Mouse (Mus musculus): ENCODE measurements around the gene Gpbp1. TPM values are rescaled to one million over a fixed set of nuclear protein-coding genes. Genes with fewer than 3 reads are reported as not detected.

Gpbp1 gene
- polyA plus RNA-seq, 1 experiment from 2014 or later: 69.8 TPM

GRCm38 (mm10) chr13:111470562-111471237 is 19.2 kb downstream of the Gpbp1 start:
- H3K36me3 ChIP-seq (ENCODE audit: insufficient read depth, low read length): peaks cover 3% of the 10 kb centered on the region; the same call in 1 of the 2 replicates

GRCm38 (mm10) chr13:111467350-111467749 is 22.6 kb downstream of the Gpbp1 start:
- Histone ChIP-seq H3K4me1 (replicated peaks; ENCODE audit: insufficient read depth, low read length) (no peaks in the 10 kb centered on the region), H3K4me2 (ENCODE audit: low read length) (no peak overlapping the region), H3K9me3 (replicated peaks; ENCODE audit: low read length) (no peaks in the 10 kb centered on the region), H3K36me3 (ENCODE audit: insufficient read depth, low read length) (peaks cover 9% of the 10 kb centered on the region; the same call in 1 of the 2 replicates), H3K27me3 (ENCODE audit: insufficient read depth, low read length) (no peaks in the 10 kb centered on the region), H3K9ac (ENCODE audit: low read depth, low read length) (no peak overlapping the region), H3K4me3 (replicated peaks; ENCODE audit: low read depth, low read length) (no peak overlapping the region), H3K27ac (no peak overlapping the region)
- TF ChIP-seq CTCF (IDR thresholded peaks at IDR 0.05; ENCODE audit: low read depth): no peak
- ATAC-seq (replicated peaks; ENCODE audit: low FRiP score, low read depth): no peak
- DNase-seq (ENCODE audit: low spot score): no peak
- 91% methylated on average over 3 of the region's 3 CpGs for WGBS

More at GRCm38 (mm10) chr13:111470562-111471237, 19.2 kb downstream of the Gpbp1 start:
- Histone ChIP-seq H3K4me1 (replicated peaks; ENCODE audit: insufficient read depth, low read length) (peaks cover 5% of the 10 kb centered on the region; the same call in 1 of the 2 replicates), H3K27ac (no peak overlapping the region), H3K9me3 (replicated peaks; ENCODE audit: low read length) (no peaks in the 10 kb centered on the region), H3K4me3 (replicated peaks; ENCODE audit: low read depth, low read length) (no peak overlapping the region), H3K27me3 (ENCODE audit: insufficient read depth, low read length) (no peaks in the 10 kb centered on the region), H3K4me2 (ENCODE audit: low read length) (no peak overlapping the region), H3K9ac (ENCODE audit: low read depth, low read length) (no peak overlapping the region)
- WGBS: 86% methylated on average over 3 of the region's 3 CpGs
- no peak for TF ChIP-seq CTCF (IDR thresholded peaks at IDR 0.05; ENCODE audit: low read depth)
- no peak for DNase-seq (ENCODE audit: low spot score)
- no peak for ATAC-seq (replicated peaks; ENCODE audit: low FRiP score, low read depth)

GRCm38 (mm10) chr13:111461424-111461823 is 28.5 kb downstream of the Gpbp1 start:
- Histone ChIP-seq H3K4me2 (ENCODE audit: low read length) (no peak overlapping the region), H3K27me3 (ENCODE audit: insufficient read depth, low read length) (no peaks in the 10 kb centered on the region), H3K36me3 (ENCODE audit: insufficient read depth, low read length) (peaks cover 6% of the 10 kb centered on the region; the same call in 1 of the 2 replicates), H3K4me1 (replicated peaks; ENCODE audit: insufficient read depth, low read length) (no peaks in the 10 kb centered on the region), H3K4me3 (replicated peaks; ENCODE audit: low read depth, low read length) (no peak overlapping the region), H3K9me3 (replicated peaks; ENCODE audit: low read length) (no peaks in the 10 kb centered on the region), H3K27ac (no peak overlapping the region), H3K9ac (ENCODE audit: low read depth, low read length) (no peak overlapping the region)
- DNase-seq (ENCODE audit: low spot score) (peak; percentile 83), ATAC-seq (replicated peaks; ENCODE audit: low FRiP score, low read depth) (no peak)
- WGBS: 0% methylated on average over 1 of the region's 1 CpGs
- TF ChIP-seq CTCF (IDR thresholded peaks at IDR 0.05; ENCODE audit: low read depth): peak; percentile 78

GRCm38 (mm10) chr13:111456790-111457189 is 33.1 kb downstream of the Gpbp1 start:
- no peak overlapping the region for H3K4me3 ChIP-seq (replicated peaks; ENCODE audit: low read depth, low read length)
- peaks cover 13% of the 10 kb centered on the region; the same call in 1 of the 2 replicates for H3K36me3 ChIP-seq (ENCODE audit: insufficient read depth, low read length)
- H3K27ac ChIP-seq: no peak overlapping the region
- no peak for TF ChIP-seq CTCF (IDR thresholded peaks at IDR 0.05; ENCODE audit: low read depth)
- no peaks in the 10 kb centered on the region for H3K4me1 ChIP-seq (replicated peaks; ENCODE audit: insufficient read depth, low read length)
- H3K4me2 ChIP-seq (ENCODE audit: low read length): no peak overlapping the region
- no peak for DNase-seq (ENCODE audit: low spot score)
- no peak for ATAC-seq (replicated peaks; ENCODE audit: low FRiP score, low read depth)
- H3K27me3 ChIP-seq (ENCODE audit: insufficient read depth, low read length): no peaks in the 10 kb centered on the region
- no peak overlapping the region for H3K9ac ChIP-seq (ENCODE audit: low read depth, low read length)
- 69% methylated on average over 2 of the region's 2 CpGs for WGBS
- no peaks in the 10 kb centered on the region for H3K9me3 ChIP-seq (replicated peaks; ENCODE audit: low read length)

- no peak overlapping the region for H3K27ac ChIP-seq
- H3K9ac ChIP-seq (ENCODE audit: low read depth, low read length): no peak overlapping the region
- no peak overlapping the region for H3K4me3 ChIP-seq (replicated peaks; ENCODE audit: low read depth, low read length)
- no peaks in the 10 kb centered on the region for H3K4me1 ChIP-seq (replicated peaks; ENCODE audit: insufficient read depth, low read length)
- H3K9me3 ChIP-seq (replicated peaks; ENCODE audit: low read length): no peaks in the 10 kb centered on the region
- TF ChIP-seq CTCF (IDR thresholded peaks at IDR 0.05; ENCODE audit: low read depth): no peak
- DNase-seq (ENCODE audit: low spot score): no peak
- no peak overlapping the region for H3K4me2 ChIP-seq (ENCODE audit: low read length)
- no peak for ATAC-seq (replicated peaks; ENCODE audit: low FRiP score, low read depth)
- H3K36me3 ChIP-seq (ENCODE audit: insufficient read depth, low read length): peaks cover 5% of the 10 kb centered on the region; the same call in 1 of the 2 replicates
- no peaks in the 10 kb centered on the region for H3K27me3 ChIP-seq (ENCODE audit: insufficient read depth, low read length)
These were observed 45.6 kb downstream of the Gpbp1 start for GRCm38 (mm10) chr13:111444325-111444724.

- no peaks in the 10 kb centered on the region for H3K4me1 ChIP-seq (replicated peaks; ENCODE audit: insufficient read depth, low read length)
- no peaks in the 10 kb centered on the region for H3K9me3 ChIP-seq (replicated peaks; ENCODE audit: low read length)
- H3K4me3 ChIP-seq (replicated peaks; ENCODE audit: low read depth, low read length): no peak overlapping the region
- no peak for ATAC-seq (replicated peaks; ENCODE audit: low FRiP score, low read depth)
- H3K27me3 ChIP-seq (ENCODE audit: insufficient read depth, low read length): no peaks in the 10 kb centered on the region
- TF ChIP-seq CTCF (IDR thresholded peaks at IDR 0.05; ENCODE audit: low read depth): no peak
- no peak overlapping the region for H3K9ac ChIP-seq (ENCODE audit: low read depth, low read length)
- H3K36me3 ChIP-seq (ENCODE audit: insufficient read depth, low read length): peaks cover 13% of the 10 kb centered on the region; the same call in 1 of the 2 replicates
- H3K27ac ChIP-seq: no peak overlapping the region
- H3K4me2 ChIP-seq (ENCODE audit: low read length): no peak overlapping the region
- no peak for DNase-seq (ENCODE audit: low spot score)
- 58% methylated on average over 1 of the region's 1 CpGs for WGBS
These were observed 58.7 kb downstream of the Gpbp1 start for GRCm38 (mm10) chr13:111431174-111431573.

Data from kidney, postnatal 0 days (tissue).